Mouse (Mus musculus) ES-E14 (cell line): ENCODE results near the gene Pmpcb. TPM values are rescaled to one million over a fixed set of nuclear protein-coding genes. Genes with fewer than 3 reads are reported as not detected.
A peak's percentile ranks its signal among the peaks of the same experiment; 100 is the strongest.

Experiments used
- DNase-seq: peaks from one replicate; pipeline ENCODE4 v3.0.0-alpha.2; 2013; ENCODE audit warnings: low read depth, low spot score
- H3K27ac ChIP-seq: 2 replicates; pipeline ENCODE4 v1.5.1; 2012; ENCODE audit warnings: low read depth, mild to moderate bottlenecking, low read length, moderate library complexity, mixed read lengths; ENCODE audit not compliant: poor library complexity, insufficient read depth, severe bottlenecking
- H3K36me3 ChIP-seq: 2 replicates; pipeline ENCODE4 v1.6.1; 2012; ENCODE audit warnings: mild to moderate bottlenecking, low read length, moderate library complexity, mixed read lengths; ENCODE audit not compliant: control insufficient read depth, poor library complexity, insufficient read depth, severe bottlenecking
- H3K4me1 ChIP-seq, 2 experiments: fragments of 150-350 bp in 1 of 2; sonication (generic) in 1 of 2; 2 replicates each; pipeline ENCODE4 v1.6.1; 2012; ENCODE audit warnings: low read length in 2 of 2, mild to moderate bottlenecking in 1 of 2, mixed read lengths in 1 of 2; ENCODE audit not compliant: control insufficient read depth in 2 of 2, insufficient read depth in 2 of 2, poor library complexity in 1 of 2
- H3K4me3 ChIP-seq, 2 experiments: fragments of 150-350 bp in 1 of 2; sonication (generic) in 1 of 2; 2 replicates each; pipeline ENCODE4 v1.5.1; 2012; ENCODE audit warnings: low read length in 2 of 2, low read depth in 1 of 2, mild to moderate bottlenecking in 1 of 2, mixed read lengths in 1 of 2; ENCODE audit not compliant: insufficient read depth in 1 of 2, poor library complexity in 1 of 2, severe bottlenecking in 1 of 2
- H3K9ac ChIP-seq: 2 replicates; pipeline ENCODE4 v1.6.1; 2012; ENCODE audit warnings: low read depth, mild to moderate bottlenecking, low read length, mixed read lengths; ENCODE audit not compliant: poor library complexity, insufficient read depth, severe bottlenecking
- H3K9me3 ChIP-seq: fragments of 150-350 bp; sonication (generic); 2 replicates; pipeline ENCODE4 v1.6.1; 2012; ENCODE audit warnings: low read depth, mild to moderate bottlenecking, low read length; ENCODE audit not compliant: control insufficient read depth, insufficient read depth
- CHD2 ChIP-seq: IDR thresholded peaks from 2 replicates; pipeline ENCODE4 v1.6.1; 2014; ENCODE audit warnings: mild to moderate bottlenecking, low read depth, low read length, inconsistent platforms
- HCFC1 ChIP-seq: IDR thresholded peaks from 2 replicates; pipeline ENCODE4 v1.6.1; 2012; ENCODE audit warnings: low read length, inconsistent platforms, borderline replicate concordance; ENCODE audit not compliant: insufficient read depth
- MAFK ChIP-seq: IDR thresholded peaks from 2 replicates; pipeline ENCODE4 v1.6.1; 2014; ENCODE audit warnings: mild to moderate bottlenecking, low read depth, low read length, inconsistent platforms; ENCODE audit not compliant: insufficient read depth
- ZC3H11A ChIP-seq: IDR thresholded peaks from 2 replicates; pipeline ENCODE4 v1.6.1; 2012; ENCODE audit warnings: low read depth, mild to moderate bottlenecking, inconsistent platforms, low read length, borderline replicate concordance
- ZNF384 ChIP-seq: IDR thresholded peaks from 2 replicates; pipeline ENCODE4 v1.6.1; 2012; ENCODE audit warnings: low read depth, low read length, inconsistent platforms
- in situ Hi-C, 2 experiments: fragments of 600-800 bp; cut with MboI; formaldehyde crosslinking; loops; one replicate each; pipeline ENCODE4 v1.15.1; 2025; ENCODE audit warnings: low sequenced_read_pairs in 2 of 2, inconsistent platforms in 1 of 2; ENCODE audit not compliant: unreplicated experiment in 2 of 2
- total RNA-seq: library from RNA; depleted of rRNA; stranded (reverse); fragments of 300-350 nt; gene quantifications from 2 replicates; pipeline ENCODE4 v1.2.3, GENCODE M21; 2012

Gene Pmpcb
- total RNA-seq, 1 experiment: 132 TPM

DNA sequence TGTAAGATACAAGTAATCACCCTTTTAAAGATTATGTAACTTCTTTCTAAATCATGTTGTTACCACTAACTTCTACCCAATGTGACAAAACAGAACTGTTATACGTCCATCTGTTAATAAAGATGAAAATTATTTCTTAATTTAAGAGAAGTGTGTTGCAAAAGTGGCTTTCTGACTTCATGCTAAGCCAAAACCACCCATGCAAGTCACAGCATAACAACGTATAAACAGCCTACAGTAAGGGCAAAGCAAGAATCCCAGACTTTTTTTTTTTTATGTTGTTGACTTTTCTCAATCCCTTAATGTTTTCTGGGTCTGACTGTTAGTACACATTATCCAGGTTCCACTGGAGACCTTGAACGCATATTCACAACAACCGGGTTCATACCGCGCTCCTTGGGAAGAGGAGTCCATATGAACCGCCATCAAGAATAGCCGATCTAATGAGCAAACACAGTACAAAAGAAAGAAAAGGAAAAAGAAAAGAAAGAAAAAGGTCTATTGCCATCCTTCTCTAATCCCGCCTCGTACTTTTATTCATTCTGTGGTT, 36.6 kb upstream of the Pmpcb start:
- Histone ChIP-seq H3K27ac (no peak overlapping the region), H3K4me1 (peaks cover 0 to 5% of the 10 kb centered on the region in 2 experiments; a peak in 1 of 4 replicates), H3K9ac (no peak overlapping the region), H3K4me3 (peak overlapping the region; percentile 83 to 93; a peak in 3 of 4 replicates), H3K36me3 (no peaks in the 10 kb centered on the region), H3K9me3 (no peaks in the 10 kb centered on the region)
- in situ Hi-C loops: no loop called here
- no peak for TF ChIP-seq CHD2
- no peak for TF ChIP-seq ZC3H11A
- TF ChIP-seq HCFC1: no peak
- TF ChIP-seq ZNF384: no peak
- no peak for TF ChIP-seq MAFK
- no peak for DNase-seq

DNA sequence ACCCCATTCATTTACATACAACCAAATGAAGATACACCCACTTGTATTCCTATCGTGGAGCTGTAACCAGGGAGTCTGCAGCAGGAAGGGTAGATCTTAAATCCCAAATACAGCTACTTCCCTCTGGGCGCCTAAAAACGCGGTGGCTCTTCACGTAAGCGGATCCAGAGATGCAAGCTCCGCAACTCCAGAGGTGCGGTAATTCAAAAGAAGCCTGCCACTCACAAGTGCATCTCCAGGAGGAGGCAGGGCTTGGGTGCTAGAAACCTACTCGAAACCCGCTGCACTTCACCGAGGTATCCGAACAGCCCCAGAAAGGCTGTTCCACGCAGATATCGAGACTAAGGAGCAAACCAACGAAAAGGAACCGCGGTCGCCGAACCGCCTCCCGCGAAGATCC, 36.0 kb upstream of the Pmpcb start:
- in situ Hi-C loops: no loop called here
- TF ChIP-seq ZNF384: no peak
- no peak for TF ChIP-seq HCFC1
- no peak for TF ChIP-seq CHD2
- no peak for TF ChIP-seq ZC3H11A
- TF ChIP-seq MAFK: no peak
- Histone ChIP-seq H3K9ac (peak overlapping the region; percentile 64), H3K9me3 (no peaks in the 10 kb centered on the region), H3K36me3 (no peaks in the 10 kb centered on the region), H3K4me1 (peaks cover 0 to 5% of the 10 kb centered on the region in 2 experiments; a peak in 1 of 4 replicates), H3K4me3 (peak overlapping the region; percentile 83 to 93), H3K27ac (no peak overlapping the region)
- DNase-seq: no peak

DNA sequence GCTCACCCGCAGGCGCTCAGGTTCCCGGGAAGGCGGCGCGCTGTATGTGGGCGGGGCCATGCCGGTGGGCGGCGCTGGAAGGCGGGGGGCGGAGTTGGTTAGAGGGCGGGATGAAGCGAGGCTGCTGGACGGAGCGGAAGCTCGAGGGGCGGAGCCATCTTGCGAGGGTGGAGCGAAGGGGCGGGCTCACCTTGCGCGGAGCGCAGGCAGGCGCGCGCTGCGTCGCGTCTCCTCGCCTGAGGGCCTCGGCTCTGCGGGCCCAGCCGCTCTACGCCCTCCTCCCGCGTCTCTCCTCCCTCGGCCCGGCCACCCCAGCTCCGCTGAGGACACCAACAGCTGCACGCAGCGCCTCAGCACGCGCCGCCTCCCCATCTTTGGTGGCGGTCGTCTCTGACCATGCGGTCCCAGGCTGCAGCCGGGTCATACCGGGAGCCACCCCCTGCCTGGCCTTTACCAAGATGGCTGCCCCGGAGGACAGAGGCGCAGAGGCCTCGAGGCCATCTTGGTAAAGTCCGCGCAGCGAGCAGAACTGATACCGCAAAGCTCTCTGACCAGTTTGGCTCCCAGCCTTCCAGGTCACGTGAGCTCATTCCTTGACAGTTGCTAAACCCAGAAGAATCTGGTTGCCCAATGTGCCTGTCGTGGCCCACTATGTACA, 35.5 kb upstream of the Pmpcb start, which contains the start of gene Napepld:
Gene Napepld, minus strand, starts transcription at position 46 of the 658 bp plus-strand sequence.
- H3K36me3 ChIP-seq: no peaks in the 10 kb centered on the region
- peaks cover 0 to 5% of the 10 kb centered on the region in 2 experiments; a peak in 1 of 4 replicates for H3K4me1 ChIP-seq
- H3K9ac ChIP-seq: peak within 1 kb of the TSS; percentile 93
- in situ Hi-C loops: no loop called here
- peak; percentile 89 for DNase-seq
- TF ChIP-seq HCFC1 (peak; percentile 80), ZNF384 (no peak; the same call in 1 of the 2 replicates)
- peak within 1 kb of the TSS; percentile 92 to 93 for H3K4me3 ChIP-seq
- H3K9me3 ChIP-seq: no peaks in the 10 kb centered on the region
- H3K27ac ChIP-seq: peak within 1 kb of the TSS; percentile 87

DNA sequence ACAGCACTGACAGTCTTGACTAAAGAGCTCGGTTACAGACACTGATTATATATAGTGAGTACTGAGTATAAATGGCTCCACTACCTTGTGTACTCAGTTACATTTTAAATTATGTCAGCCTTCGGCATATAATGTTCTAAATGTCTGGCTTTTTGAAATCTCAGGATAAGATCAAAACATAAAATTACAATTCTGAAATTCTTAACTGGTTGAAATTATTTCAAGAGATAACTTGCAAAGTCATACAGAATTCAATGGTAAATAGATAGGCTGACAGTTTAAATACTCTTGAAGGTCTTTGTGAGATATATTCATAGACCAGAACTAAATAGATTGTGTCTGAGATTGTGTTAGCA, 35.0 kb upstream of the Pmpcb start:
- H3K27ac ChIP-seq: peak overlapping the region; percentile 87; the same call in 1 of the 2 replicates
- peak overlapping the region; percentile 93 for H3K9ac ChIP-seq
- in situ Hi-C loops: no loop called here
- H3K9me3 ChIP-seq: no peaks in the 10 kb centered on the region
- H3K4me3 ChIP-seq: peak overlapping the region; percentile 92 to 93
- H3K4me1 ChIP-seq: peaks cover 0 to 5% of the 10 kb centered on the region in 2 experiments; a peak in 1 of 4 replicates
- no peaks in the 10 kb centered on the region for H3K36me3 ChIP-seq
- no peak for DNase-seq
- TF ChIP-seq ZNF384 (no peak), ZC3H11A (no peak), MAFK (no peak), CHD2 (no peak), HCFC1 (no peak)
